Mouse (Mus musculus) myocyte (in vitro differentiated cells): ENCODE results near the gene Ctbp2. TPM values are rescaled to one million over a fixed set of nuclear protein-coding genes. Genes with fewer than 3 reads are reported as not detected.

Experiments used
- H3K27me3 ChIP-seq: one replicate; pipeline ENCODE4 v1.6.1; 2011; ENCODE audit not compliant: control insufficient read depth, insufficient read depth, insufficient read length
- H3K36me3 ChIP-seq: one replicate; pipeline ENCODE4 v1.6.1; 2011; ENCODE audit not compliant: control insufficient read depth, insufficient read depth
- H3K4me2 ChIP-seq: one replicate; pipeline ENCODE4 v1.6.1; 2011; ENCODE audit warnings: low read depth, control low read depth
- H3K4me3 ChIP-seq: one replicate; pipeline ENCODE4 v1.5.1; 2011; ENCODE audit warnings: mild to moderate bottlenecking, control low read depth, moderate library complexity
- H3K79me2 ChIP-seq: one replicate; pipeline ENCODE4 v1.6.1; 2011; ENCODE audit not compliant: control insufficient read depth, insufficient read depth
- H3ac ChIP-seq: one replicate; pipeline ENCODE4 v1.6.1; 2011; ENCODE audit not compliant: control insufficient read depth, insufficient read length
- CEBPB ChIP-seq: IDR thresholded peaks from 2 replicates; pipeline ENCODE4 v1.6.1; 2011; ENCODE audit warnings: mild to moderate bottlenecking, moderate library complexity; ENCODE audit not compliant: poor library complexity, insufficient read depth, severe bottlenecking
- E2F4 ChIP-seq: IDR thresholded peaks from one replicate; pipeline ENCODE4 v1.6.1; 2011; ENCODE audit warnings: mild to moderate bottlenecking, control low read depth, moderate library complexity; ENCODE audit not compliant: insufficient read depth
- MAX ChIP-seq: IDR thresholded peaks from one replicate; pipeline ENCODE4 v1.6.1; 2011; ENCODE audit warnings: low read depth, mild to moderate bottlenecking, control low read depth
- MYOD1 ChIP-seq, 3 experiments: IDR thresholded peaks; one replicate each; pipeline ENCODE4 v1.6.1; 2011; ENCODE audit warnings: control low read depth in 2 of 3, low read depth in 2 of 3, mild to moderate bottlenecking in 2 of 3, moderate library complexity in 1 of 3; ENCODE audit not compliant: insufficient read length in 2 of 3, control insufficient read depth in 1 of 3
- MYOG ChIP-seq, 3 experiments: IDR thresholded peaks; one replicate each; pipeline ENCODE4 v1.6.1; 2011; ENCODE audit warnings: control low read depth in 2 of 3, low read depth in 2 of 3, mild to moderate bottlenecking in 2 of 3; ENCODE audit not compliant: insufficient read length in 2 of 3, control insufficient read depth in 1 of 3, insufficient read depth in 1 of 3
- POLR2A ChIP-seq: IDR thresholded peaks from one replicate; pipeline ENCODE4 v1.6.1; 2011; ENCODE audit warnings: low read depth, mild to moderate bottlenecking, control low read depth, moderate library complexity; ENCODE audit not compliant: insufficient read length
- POLR2AphosphoS2 ChIP-seq: IDR thresholded peaks from one replicate; pipeline ENCODE4 v1.6.1; 2011; ENCODE audit warnings: low read depth, control low read depth; ENCODE audit not compliant: insufficient read length
- REST ChIP-seq: IDR thresholded peaks from one replicate; pipeline ENCODE4 v1.6.1; 2011; ENCODE audit warnings: mild to moderate bottlenecking, control low read depth, moderate library complexity; ENCODE audit not compliant: insufficient read depth, insufficient read length
- SRF ChIP-seq: IDR thresholded peaks from one replicate; pipeline ENCODE4 v1.6.1; 2011; ENCODE audit warnings: low read depth; ENCODE audit not compliant: control insufficient read depth, insufficient read length
- TCF12 ChIP-seq: IDR thresholded peaks from one replicate; pipeline ENCODE4 v1.6.1; 2011; ENCODE audit warnings: mild to moderate bottlenecking, control low read depth; ENCODE audit not compliant: poor library complexity, insufficient read depth, severe bottlenecking
- TCF3 ChIP-seq: IDR thresholded peaks from one replicate; pipeline ENCODE4 v1.6.1; 2011; ENCODE audit warnings: low read depth, control low read depth; ENCODE audit not compliant: insufficient read length
- USF1 ChIP-seq: IDR thresholded peaks from one replicate; pipeline ENCODE4 v1.6.1; 2011; ENCODE audit warnings: low read depth, mild to moderate bottlenecking, control low read depth, moderate library complexity
- polyA plus RNA-seq: library from polyadenylated mRNA; unstranded; fragments of >200 nt; fragmentation: generic; extraction: Trizol; gene quantifications from one replicate; pipeline ENCODE4 v1.2.1, GENCODE M21; 2012; ENCODE audit warnings: missing spikeins

Ctbp2 gene
- polyA plus RNA-seq, 1 experiment = 22.4 TPM

GRCm38 (mm10) chr7:133062055-133062454 lies 62.1 kb downstream of the Ctbp2 start:
- no peaks in the 10 kb centered on the region for H3K36me3 ChIP-seq
- no peak overlapping the region for H3K4me3 ChIP-seq
- H3K27me3 ChIP-seq = no peaks in the 10 kb centered on the region
- no peak overlapping the region for H3K4me2 ChIP-seq
- no peak overlapping the region for H3ac ChIP-seq
- TF ChIP-seq POLR2A (no peak), MAX (no peak), MYOG (IDR thresholded peaks at IDR 0.05; ENCODE audit: control insufficient read depth in 1 of 3, insufficient read depth in 1 of 3, insufficient read length in 2 of 3, low read depth in 2 of 3) (no peak), E2F4 (no peak), TCF3 (no peak), USF1 (no peak), REST (no peak), MYOD1 (IDR thresholded peaks at IDR 0.05; ENCODE audit: control insufficient read depth in 1 of 3, insufficient read length in 2 of 3, low read depth in 2 of 3) (no peak), CEBPB (no peak)
- peaks cover 57% of the 10 kb centered on the region for H3K79me2 ChIP-seq

- H3K4me3 ChIP-seq = no peak overlapping the region
- H3K79me2 ChIP-seq = peaks cover 55% of the 10 kb centered on the region
- H3K4me2 ChIP-seq = no peak overlapping the region
- no peak overlapping the region for H3ac ChIP-seq
- H3K36me3 ChIP-seq = no peaks in the 10 kb centered on the region
- TF ChIP-seq CEBPB = no peak
- no peak for TF ChIP-seq MYOG (IDR thresholded peaks at IDR 0.05; ENCODE audit: control insufficient read depth in 1 of 3, insufficient read depth in 1 of 3, insufficient read length in 2 of 3, low read depth in 2 of 3)
- no peak for TF ChIP-seq USF1
- TF ChIP-seq SRF = no peak
- no peak for TF ChIP-seq REST
- TF ChIP-seq TCF12 = no peak
- no peak for TF ChIP-seq POLR2AphosphoS2
- no peak for TF ChIP-seq POLR2A
- TF ChIP-seq MAX = no peak
- no peak for TF ChIP-seq TCF3
- TF ChIP-seq E2F4 = no peak
- TF ChIP-seq MYOD1 (IDR thresholded peaks at IDR 0.05; ENCODE audit: control insufficient read depth in 1 of 3, insufficient read length in 2 of 3, low read depth in 2 of 3) = no peak
- H3K27me3 ChIP-seq = no peaks in the 10 kb centered on the region
These were observed 64.0 kb downstream of the Ctbp2 start for GRCm38 (mm10) chr7:133060170-133060569.

DNA sequence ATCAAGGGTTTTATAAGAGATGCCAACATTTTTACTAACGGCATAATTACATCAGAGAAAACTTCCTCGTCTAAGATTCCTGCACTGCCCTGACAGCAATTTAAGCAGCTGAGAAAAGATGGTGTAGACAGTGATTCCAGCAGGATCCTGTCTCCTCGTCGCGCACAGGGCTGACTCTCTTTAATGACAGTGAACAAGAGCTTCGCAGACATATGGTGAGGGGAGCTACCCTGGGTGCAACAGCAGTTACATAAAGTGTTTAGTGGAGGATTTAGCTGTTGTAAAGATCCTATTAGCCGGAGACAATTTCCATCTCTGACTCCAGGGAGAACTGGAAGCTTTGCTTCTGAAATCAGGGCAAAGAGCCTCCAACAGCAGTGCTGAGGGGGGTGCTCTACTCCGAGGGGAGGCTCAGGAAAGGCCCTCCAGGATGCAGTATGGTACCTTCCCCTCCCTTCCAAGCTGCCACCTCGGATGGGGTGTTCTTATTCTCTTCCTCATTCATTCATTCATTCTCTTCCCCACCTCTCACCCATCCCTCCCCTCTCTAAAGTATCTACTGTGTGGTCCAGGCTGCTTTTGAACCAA lies 64.5 kb downstream of the Ctbp2 start:
- Histone ChIP-seq H3K4me3 (no peak overlapping the region), H3K27me3 (no peaks in the 10 kb centered on the region), H3ac (no peak overlapping the region), H3K36me3 (no peaks in the 10 kb centered on the region), H3K79me2 (peaks cover 58% of the 10 kb centered on the region), H3K4me2 (no peak overlapping the region)
- TF ChIP-seq TCF12 (no peak), REST (no peak), SRF (no peak), MYOD1 (IDR thresholded peaks at IDR 0.05; ENCODE audit: control insufficient read depth in 1 of 3, insufficient read length in 2 of 3, low read depth in 2 of 3) (no peak)

GRCm38 (mm10) chr7:133059150-133059509 lies 65.0 kb downstream of the Ctbp2 start:
- TF ChIP-seq CEBPB = no peak
- TF ChIP-seq MAX = no peak
- no peak for TF ChIP-seq REST
- H3ac ChIP-seq = no peak overlapping the region
- no peaks in the 10 kb centered on the region for H3K27me3 ChIP-seq
- no peak overlapping the region for H3K4me2 ChIP-seq
- peaks cover 59% of the 10 kb centered on the region for H3K79me2 ChIP-seq
- no peaks in the 10 kb centered on the region for H3K36me3 ChIP-seq
- H3K4me3 ChIP-seq = no peak overlapping the region

GRCm38 (mm10) chr7:133058496-133059149 lies 65.5 kb downstream of the Ctbp2 start:
- no peak overlapping the region for H3K4me2 ChIP-seq

More at GRCm38 (mm10) chr7:133058496-133059149, 65.5 kb downstream of the Ctbp2 start:
- no peak overlapping the region for H3K4me3 ChIP-seq
- H3K27me3 ChIP-seq = no peaks in the 10 kb centered on the region
- peaks cover 60% of the 10 kb centered on the region for H3K79me2 ChIP-seq
- TF ChIP-seq E2F4 (no peak), POLR2A (no peak), SRF (no peak), MAX (no peak), TCF12 (no peak), CEBPB (no peak), MYOG (IDR thresholded peaks at IDR 0.05; ENCODE audit: control insufficient read depth in 1 of 3, insufficient read depth in 1 of 3, insufficient read length in 2 of 3, low read depth in 2 of 3) (no peak), TCF3 (no peak), MYOD1 (IDR thresholded peaks at IDR 0.05; ENCODE audit: control insufficient read depth in 1 of 3, insufficient read length in 2 of 3, low read depth in 2 of 3) (no peak), REST (no peak), USF1 (no peak), POLR2AphosphoS2 (no peak)
- H3ac ChIP-seq = no peak overlapping the region
- no peaks in the 10 kb centered on the region for H3K36me3 ChIP-seq
